Mouse (Mus musculus): ENCODE results near the gene Natd1. TPM values are rescaled to one million over a fixed set of nuclear protein-coding genes. Genes with fewer than 3 reads are reported as not detected.

Natd1 gene
- polyA plus RNA-seq (2011; ENCODE audit: insufficient read depth, insufficient read length, low replicate concordance, missing spikeins), result 6.6 and 9.1 TPM in 2 replicates

- WGBS, result 38% methylated on average over 7 of the region's 7 CpGs
- peaks cover 5% of the 10 kb centered on the region; the same call in 1 of the 2 replicates for H3K4me1 ChIP-seq (ENCODE audit: control insufficient read depth, insufficient read depth, low read length)
- H3K4me3 ChIP-seq (replicated peaks; ENCODE audit: control insufficient read depth, low read depth, low read length), result peak within 1 kb of the TSS; percentile 85
- peak within 1 kb of the TSS; percentile 83 for H3K27ac ChIP-seq (ENCODE audit: control insufficient read depth, insufficient read depth, low read depth, low read length, poor library complexity)
- TF ChIP-seq CTCF (IDR thresholded peaks at IDR 0.05; ENCODE audit: control insufficient read depth, insufficient read depth, low read length), result no peak
- TF ChIP-seq POLR2A (IDR thresholded peaks at IDR 0.05; ENCODE audit: borderline replicate concordance, control insufficient read depth, low read depth, low read length), result no peak
These were observed at the start of gene Natd1 for GRCm38 (mm10) chr11:60914491-60914890. Natd1 (minus strand) TSS chr11:60914750.

GRCm38 (mm10) chr11:60962709-60963108, 48.2 kb upstream of the Natd1 start:
- Histone ChIP-seq H3K4me3 (replicated peaks; ENCODE audit: control insufficient read depth, low read depth, low read length) (no peak overlapping the region), H3K27ac (ENCODE audit: control insufficient read depth, insufficient read depth, low read depth, low read length, poor library complexity) (no peak overlapping the region), H3K4me1 (ENCODE audit: control insufficient read depth, insufficient read depth, low read length) (no peaks in the 10 kb centered on the region)
- TF ChIP-seq CTCF (IDR thresholded peaks at IDR 0.05; ENCODE audit: control insufficient read depth, insufficient read depth, low read length) (no peak), POLR2A (IDR thresholded peaks at IDR 0.05; ENCODE audit: borderline replicate concordance, control insufficient read depth, low read depth, low read length) (no peak)
- WGBS, result 76% methylated on average over 5 of the region's 5 CpGs

- Histone ChIP-seq H3K27ac (ENCODE audit: control insufficient read depth, insufficient read depth, low read depth, low read length, poor library complexity) (no peak overlapping the region), H3K4me1 (ENCODE audit: control insufficient read depth, insufficient read depth, low read length) (no peaks in the 10 kb centered on the region), H3K4me3 (replicated peaks; ENCODE audit: control insufficient read depth, low read depth, low read length) (no peak overlapping the region)
- 55% methylated on average over 1 of the region's 1 CpGs for WGBS
- TF ChIP-seq POLR2A (IDR thresholded peaks at IDR 0.05; ENCODE audit: borderline replicate concordance, control insufficient read depth, low read depth, low read length) (no peak), CTCF (IDR thresholded peaks at IDR 0.05; ENCODE audit: control insufficient read depth, insufficient read depth, low read length) (no peak)
These were observed 46.6 kb upstream of the Natd1 start for GRCm38 (mm10) chr11:60961176-60961575.

GRCm38 (mm10) chr11:60958948-60959347, 44.4 kb upstream of the Natd1 start:
- TF ChIP-seq CTCF (IDR thresholded peaks at IDR 0.05; ENCODE audit: control insufficient read depth, insufficient read depth, low read length), result no peak
- TF ChIP-seq POLR2A (IDR thresholded peaks at IDR 0.05; ENCODE audit: borderline replicate concordance, control insufficient read depth, low read depth, low read length), result no peak
- H3K27ac ChIP-seq (ENCODE audit: control insufficient read depth, insufficient read depth, low read depth, low read length, poor library complexity), result no peak overlapping the region
- H3K4me3 ChIP-seq (replicated peaks; ENCODE audit: control insufficient read depth, low read depth, low read length), result no peak overlapping the region
- no peaks in the 10 kb centered on the region for H3K4me1 ChIP-seq (ENCODE audit: control insufficient read depth, insufficient read depth, low read length)
- WGBS, result 83% methylated on average over 4 of the region's 4 CpGs

- no peaks in the 10 kb centered on the region for H3K4me1 ChIP-seq (ENCODE audit: control insufficient read depth, insufficient read depth, low read length)
- WGBS, result 81% methylated on average over 9 of the region's 9 CpGs
- H3K4me3 ChIP-seq (replicated peaks; ENCODE audit: control insufficient read depth, low read depth, low read length), result no peak overlapping the region
- no peak overlapping the region for H3K27ac ChIP-seq (ENCODE audit: control insufficient read depth, insufficient read depth, low read depth, low read length, poor library complexity)
- TF ChIP-seq CTCF (IDR thresholded peaks at IDR 0.05; ENCODE audit: control insufficient read depth, insufficient read depth, low read length) (no peak), POLR2A (IDR thresholded peaks at IDR 0.05; ENCODE audit: borderline replicate concordance, control insufficient read depth, low read depth, low read length) (no peak)
These were observed 41.3 kb upstream of the Natd1 start for GRCm38 (mm10) chr11:60955621-60956383.

GRCm38 (mm10) chr11:60954255-60955104, 39.9 kb upstream of the Natd1 start:
- TF ChIP-seq POLR2A (IDR thresholded peaks at IDR 0.05; ENCODE audit: borderline replicate concordance, control insufficient read depth, low read depth, low read length), result no peak
- TF ChIP-seq CTCF (IDR thresholded peaks at IDR 0.05; ENCODE audit: control insufficient read depth, insufficient read depth, low read length), result no peak
- H3K27ac ChIP-seq (ENCODE audit: control insufficient read depth, insufficient read depth, low read depth, low read length, poor library complexity), result no peak overlapping the region
- no peak overlapping the region for H3K4me3 ChIP-seq (replicated peaks; ENCODE audit: control insufficient read depth, low read depth, low read length)

GRCm38 (mm10) chr11:60953803-60954202, 39.3 kb upstream of the Natd1 start:
- Histone ChIP-seq H3K4me3 (replicated peaks; ENCODE audit: control insufficient read depth, low read depth, low read length) (no peak overlapping the region), H3K4me1 (ENCODE audit: control insufficient read depth, insufficient read depth, low read length) (no peaks in the 10 kb centered on the region), H3K27ac (ENCODE audit: control insufficient read depth, insufficient read depth, low read depth, low read length, poor library complexity) (no peak overlapping the region)
- peak; percentile 67 for TF ChIP-seq CTCF (IDR thresholded peaks at IDR 0.05; ENCODE audit: control insufficient read depth, insufficient read depth, low read length)
- no peak for TF ChIP-seq POLR2A (IDR thresholded peaks at IDR 0.05; ENCODE audit: borderline replicate concordance, control insufficient read depth, low read depth, low read length)
- 16% methylated on average over 15 of the region's 15 CpGs for WGBS

More at GRCm38 (mm10) chr11:60954255-60955104, 39.9 kb upstream of the Natd1 start:
- H3K4me1 ChIP-seq (ENCODE audit: control insufficient read depth, insufficient read depth, low read length), result no peaks in the 10 kb centered on the region
- 83% methylated on average over 10 of the region's 10 CpGs for WGBS

GRCm38 (mm10) chr11:60952986-60953385, 38.4 kb upstream of the Natd1 start:
- no peak overlapping the region for H3K4me3 ChIP-seq (replicated peaks; ENCODE audit: control insufficient read depth, low read depth, low read length)
- WGBS, result 92% methylated on average over 6 of the region's 6 CpGs
- no peak for TF ChIP-seq POLR2A (IDR thresholded peaks at IDR 0.05; ENCODE audit: borderline replicate concordance, control insufficient read depth, low read depth, low read length)
- no peak for TF ChIP-seq CTCF (IDR thresholded peaks at IDR 0.05; ENCODE audit: control insufficient read depth, insufficient read depth, low read length)
- H3K4me1 ChIP-seq (ENCODE audit: control insufficient read depth, insufficient read depth, low read length), result no peaks in the 10 kb centered on the region
- no peak overlapping the region for H3K27ac ChIP-seq (ENCODE audit: control insufficient read depth, insufficient read depth, low read depth, low read length, poor library complexity)

All from bone marrow, adult 2 months (tissue).